Comparison of ENCODE assay signal across 9 mouse cellular contexts in the genomic region with DNA sequence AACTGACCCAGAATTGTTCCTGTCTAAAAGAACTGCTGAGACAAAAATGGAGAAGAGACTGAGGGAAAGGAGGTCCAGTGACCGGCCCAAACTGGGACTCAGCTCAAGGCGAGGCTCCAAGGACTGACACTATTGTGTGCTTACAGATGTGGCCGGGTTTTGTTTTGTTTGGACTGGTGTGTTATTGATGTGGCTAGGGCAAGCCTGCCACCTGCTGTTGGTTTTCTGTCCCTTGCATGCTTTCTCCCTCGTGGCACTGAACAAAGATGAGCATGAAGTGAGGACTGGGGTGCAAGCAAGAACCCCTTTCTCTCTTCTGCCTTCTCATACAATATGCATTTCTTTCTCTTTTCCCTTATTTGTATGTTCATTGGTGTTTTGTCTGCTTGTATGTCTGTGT. TPM values are rescaled to one million over a fixed set of nuclear protein-coding genes. Genes with fewer than 3 reads are reported as not detected.
DNase-seq lines count a peak whose midpoint lies in the region; ATAC-seq and TF ChIP-seq lines count a peak whose summit lies in the region.
"Had no signal": no experiment of that assay in that cellular context is flagged by ENCODE, and none has a peak within 500 bp of the region (broad histone marks: within the 10 kb centered on the region; RNA-seq: fewer than 3 reads in every experiment).

No protein-coding gene starts in this region.

- H3K27me3 ChIP-seq in spleen, adult 2 months (ENCODE audit: control insufficient read depth, insufficient read depth, low read length), result no peaks in the 10 kb centered on the region
- H3K27me3 ChIP-seq in limb, embryonic 14.5 days (ENCODE audit: control insufficient read depth, insufficient read depth, low read length), result no peaks in the 10 kb centered on the region

- no peak for TF ChIP-seq POLR2A in spleen, adult 2 months (IDR thresholded peaks at IDR 0.05; ENCODE audit: low read depth, low read length)
- no peak for TF ChIP-seq POLR2A in limb, embryonic 14.5 days (IDR thresholded peaks at IDR 0.05; ENCODE audit: borderline replicate concordance, extremely low read depth, insufficient read depth, insufficient read length)

- DNase-seq in spleen, adult 2 months (ENCODE audit: low read depth in 1 of 2, low spot score in 2 of 2), result peak; percentile 9 to 23
- DNase-seq in spleen, adult 12 weeks (ENCODE audit: low spot score), result no peak
- peak; percentile 40 for DNase-seq in WW6 (ENCODE audit: low read depth, low spot score)
- peak; percentile 32 to 34 for DNase-seq in cerebellum, postnatal 14 days
- peak; percentile 16 for DNase-seq in hindlimb bud, embryonic 11.5 days (ENCODE audit: extremely low spot score, low read depth, low spot score)
- peak; percentile 22 for DNase-seq in limb, embryonic 14.5 days (ENCODE audit: low spot score)
- DNase-seq in retina, adult 2 months (ENCODE audit: low read depth, low spot score), result peak; percentile 37

- H3K9ac ChIP-seq in limb, embryonic 14.5 days (ENCODE audit: low read depth, low read length, severe bottlenecking), result no peak overlapping the region

- ATAC-seq in limb, embryonic 14.5 days (ENCODE audit: low FRiP score, low read depth), result no peak
- ATAC-seq in megakaryocyte, adult 5-6 weeks (ENCODE audit: poor library complexity, severe bottlenecking), result no peak

- H3K4me3 ChIP-seq in spleen, adult 2 months (ENCODE audit: extremely low read depth, insufficient read depth, insufficient read length), result no peak overlapping the region
- no peak overlapping the region for H3K4me3 ChIP-seq in limb, embryonic 14.5 days (replicated peaks; ENCODE audit: low read length)

- no peaks in the 10 kb centered on the region for H3K4me1 ChIP-seq in spleen, adult 2 months (ENCODE audit: control insufficient read depth, insufficient read depth, insufficient read length)
- H3K4me1 ChIP-seq in limb, embryonic 14.5 days (ENCODE audit: control insufficient read depth, insufficient read depth, low read length), result no peaks in the 10 kb centered on the region

- no peak overlapping the region for H3K4me2 ChIP-seq in limb, embryonic 14.5 days (replicated peaks; ENCODE audit: low read depth, low read length, severe bottlenecking)

- H3K27ac ChIP-seq in spleen, adult 2 months (ENCODE audit: insufficient read depth, low read length), result no peak overlapping the region
- H3K27ac ChIP-seq in limb, embryonic 14.5 days (replicated peaks; ENCODE audit: low read depth, low read length), result no peak overlapping the region

- H3K9me3 ChIP-seq in limb, embryonic 14.5 days (ENCODE audit: control insufficient read depth, low read length), result no peaks in the 10 kb centered on the region

- 13% methylated on average over 4 of the region's 4 CpGs for WGBS in spleen, adult 2 months
- WGBS in limb, embryonic 14.5 days, result 28% methylated on average over 4 of the region's 4 CpGs

- H3K36me3 ChIP-seq in spleen, adult 2 months (ENCODE audit: control insufficient read depth, insufficient read depth, low read length), result no peaks in the 10 kb centered on the region
- H3K36me3 ChIP-seq in limb, embryonic 14.5 days (ENCODE audit: control insufficient read depth, insufficient read depth, low read length), result no peaks in the 10 kb centered on the region

- TF ChIP-seq CTCF in spleen, adult 2 months (IDR thresholded peaks at IDR 0.05; ENCODE audit: extremely low read depth, insufficient read depth, insufficient read length, insufficient replicate concordance), result peak; percentile 60; the same call in 1 of the 2 replicates

RNA-seq across cellular contexts. Expression of a gene that starts 11.1 kb away (rescaled TPM):
- polyA plus RNA-seq in spleen, adult 2 months (2012; rRNA removed), result 0.06 and 0.08 TPM in 2 replicates
- polyA plus RNA-seq in limb, embryonic 14.5 days (2012; rRNA removed), result 0.06 and 0.09 TPM in 2 replicates
- polyA plus RNA-seq in limb, embryonic 14.5 days (2014; fragmentation: Nextera tagmentation; extraction: Ambion mirVana), result 0.12 and 0.18 TPM in 2 replicates
- total RNA-seq in megakaryocyte, adult 5-6 weeks (2015), result 0.16 and 0.39 TPM in 2 replicates
- total RNA-seq in megakaryocyte, adult 5-6 weeks (2017), result 0.11 TPM in 1 of 2 replicates, not detected in the other
- total RNA-seq: layer of hippocampus, adult 8-10 months had no signal

RNA-seq across cellular contexts. Expression of a gene that starts 23.9 kb away (rescaled TPM):
- polyA plus RNA-seq in spleen, adult 2 months (2012; rRNA removed), result 0.36 and 1.0 TPM in 2 replicates
- 2.6 and 2.7 TPM in 2 replicates for polyA plus RNA-seq in limb, embryonic 14.5 days (2012; rRNA removed)
- 0.43 and 1.3 TPM in 2 replicates for polyA plus RNA-seq in limb, embryonic 14.5 days (2014; fragmentation: Nextera tagmentation; extraction: Ambion mirVana)
- total RNA-seq in megakaryocyte, adult 5-6 weeks (2015), result not detected in 2 replicates
- not detected in 2 replicates for total RNA-seq in megakaryocyte, adult 5-6 weeks (2017)
